Mouse (Mus musculus): ENCODE results near the gene Jph2.

Jph2 gene

DNA sequence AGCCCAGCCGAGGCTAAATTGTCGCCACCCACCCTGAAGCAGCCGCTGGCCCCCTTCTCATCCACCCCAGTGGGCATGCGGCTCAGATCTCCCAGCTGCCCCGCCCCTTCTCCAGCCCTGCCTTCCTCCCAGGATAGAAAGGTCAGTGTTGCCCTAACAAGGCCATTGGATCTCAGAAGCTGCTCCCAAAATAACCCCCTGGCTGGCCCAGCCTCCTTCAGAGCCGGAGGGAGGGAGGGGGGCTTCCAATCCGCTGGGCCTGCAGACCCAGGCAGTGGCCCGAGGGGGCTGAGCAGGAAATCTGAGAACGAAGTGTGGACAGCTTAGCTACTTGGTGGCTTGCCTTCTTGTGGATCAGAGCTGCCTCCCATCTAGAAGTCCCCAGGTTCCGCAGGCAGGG is at the start of gene Jph2:
Jph2 (minus strand) TSS at position 89 of the 400 bp plus-strand sequence.
- no peak for DNase-seq (ENCODE audit: low read depth)

DNA sequence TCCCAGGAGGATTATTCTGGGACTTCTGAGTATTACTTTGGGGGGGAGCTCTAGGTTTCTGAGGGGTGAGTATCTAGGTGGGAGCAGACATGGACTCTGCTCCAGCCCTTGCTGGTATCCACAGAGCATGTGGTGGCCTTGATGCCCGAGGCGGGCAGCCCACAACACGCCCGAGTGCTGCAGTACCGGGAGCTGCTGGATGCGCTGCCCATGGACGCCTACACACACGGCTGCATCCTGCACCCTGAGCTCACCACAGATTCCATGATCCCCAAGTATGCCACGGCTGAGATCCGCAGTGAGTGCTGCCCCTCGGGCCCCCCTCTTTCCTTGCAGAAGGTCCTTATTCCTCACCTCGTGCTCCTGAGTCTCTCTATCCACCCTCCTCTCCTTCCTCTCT is 49.6 kb upstream of the Jph2 start:
- no peak for DNase-seq (ENCODE audit: low read depth)

DNA sequence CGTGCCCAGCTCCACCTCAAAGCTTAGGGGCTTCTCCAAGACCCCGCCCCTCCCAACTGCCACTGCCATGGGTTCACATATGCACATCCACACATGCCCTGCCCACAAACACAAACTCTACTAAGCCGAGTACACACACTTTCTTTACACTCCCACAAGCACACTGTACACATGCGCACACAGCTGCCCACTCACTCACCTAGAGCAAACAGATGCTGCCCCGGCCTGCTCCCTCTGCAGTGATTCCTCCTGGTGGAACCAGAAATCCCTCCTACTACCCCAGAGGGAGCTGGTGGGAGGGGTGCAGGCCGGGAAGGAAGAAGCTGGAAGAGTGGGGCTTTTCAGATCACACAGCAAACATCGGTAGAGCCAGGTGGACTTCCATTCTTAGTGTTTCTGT is 46.2 kb upstream of the Jph2 start:
- DNase-seq (ENCODE audit: low read depth), result no peak

GRCm38 (mm10) chr2:163443543-163443942 is 45.8 kb upstream of the Jph2 start:
- DNase-seq (ENCODE audit: low read depth), result no peak

GRCm38 (mm10) chr2:163439488-163439887 is 41.7 kb upstream of the Jph2 start:
- DNase-seq (ENCODE audit: low read depth), result no peak

GRCm38 (mm10) chr2:163438619-163439451 is 41.0 kb upstream of the Jph2 start:
- no peak for DNase-seq (ENCODE audit: low read depth)

- no peak for DNase-seq (ENCODE audit: low read depth)
Observed at GRCm38 (mm10) chr2:163438246-163438618, 40.4 kb upstream of the Jph2 start, which contains the start of gene Gdap1l1. Gene Gdap1l1, plus strand, starts transcription at chr2:163438476.

GRCm38 (mm10) chr2:163437800-163438199 is 40.0 kb upstream of the Jph2 start:
- DNase-seq (ENCODE audit: low read depth), result no peak

GRCm38 (mm10) chr2:163433971-163434370 is 36.2 kb upstream of the Jph2 start:
- DNase-seq (ENCODE audit: low read depth), result no peak

DNA sequence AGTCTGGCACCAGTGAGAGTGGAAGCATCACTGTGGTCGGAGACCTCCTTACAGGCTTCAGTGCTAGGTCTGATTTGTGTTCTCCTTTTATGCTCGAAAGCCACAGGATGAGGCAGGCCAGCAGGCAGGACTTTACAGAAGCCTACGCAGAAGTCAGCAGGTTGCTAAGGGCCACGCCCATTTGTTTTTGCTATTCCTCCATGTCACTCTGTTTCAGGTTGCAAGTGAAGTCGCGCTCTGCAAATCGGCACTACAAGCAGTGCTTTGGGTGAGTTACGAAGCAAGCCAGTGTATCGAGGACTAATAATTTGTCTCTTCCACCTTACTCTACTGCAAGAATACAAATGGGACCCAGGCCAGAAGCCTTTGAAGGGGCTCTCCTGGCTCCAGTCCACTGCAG is 33.5 kb upstream of the Jph2 start:
- DNase-seq (ENCODE audit: low read depth), result no peak

GRCm38 (mm10) chr2:163428346-163429011 is 30.7 kb upstream of the Jph2 start:
- no peak for DNase-seq (ENCODE audit: low read depth)

- DNase-seq (ENCODE audit: low read depth), result no peak
Observed at GRCm38 (mm10) chr2:163424597-163424996, 26.8 kb upstream of the Jph2 start, which contains the start of gene Oser1. Gene Oser1, minus strand, starts transcription at chr2:163424697.

DNA sequence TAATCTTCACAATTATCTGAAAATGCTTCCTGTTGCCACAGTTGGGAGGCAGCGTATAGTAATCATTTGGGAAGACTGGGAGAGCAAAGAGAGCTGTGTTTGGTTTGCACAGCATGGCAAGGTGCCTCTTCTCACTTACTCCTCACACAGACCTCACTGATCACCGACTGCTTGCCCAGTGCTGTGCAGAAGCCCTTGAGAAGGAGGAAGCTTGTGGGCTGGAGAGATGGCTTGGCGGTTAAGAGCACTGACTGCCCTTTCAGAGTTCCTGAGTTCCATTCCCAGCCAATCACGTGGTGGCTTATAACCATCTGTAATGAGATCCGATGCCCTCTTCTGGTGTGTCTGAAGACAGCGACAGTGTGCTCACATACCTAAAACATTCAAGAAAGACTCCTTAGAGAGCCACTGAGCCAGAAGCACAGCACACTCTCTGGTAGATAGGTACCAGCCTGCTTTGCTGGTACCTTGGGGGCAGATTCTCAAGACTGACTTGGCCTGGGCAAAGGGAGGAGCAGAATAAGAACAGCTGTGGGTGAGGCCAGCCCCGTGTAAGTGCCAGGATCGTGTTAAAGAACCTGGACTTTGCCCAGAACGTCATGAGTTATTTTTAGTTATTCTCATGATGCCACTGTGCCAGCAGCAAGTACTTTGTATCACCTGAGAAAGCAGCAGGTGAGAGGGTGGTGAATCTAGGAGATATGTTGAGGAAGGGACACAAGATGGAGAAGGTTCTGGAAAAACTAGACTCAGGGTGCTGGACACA is 25.3 kb upstream of the Jph2 start:
- DNase-seq (ENCODE audit: low read depth), result no peak

DNA sequence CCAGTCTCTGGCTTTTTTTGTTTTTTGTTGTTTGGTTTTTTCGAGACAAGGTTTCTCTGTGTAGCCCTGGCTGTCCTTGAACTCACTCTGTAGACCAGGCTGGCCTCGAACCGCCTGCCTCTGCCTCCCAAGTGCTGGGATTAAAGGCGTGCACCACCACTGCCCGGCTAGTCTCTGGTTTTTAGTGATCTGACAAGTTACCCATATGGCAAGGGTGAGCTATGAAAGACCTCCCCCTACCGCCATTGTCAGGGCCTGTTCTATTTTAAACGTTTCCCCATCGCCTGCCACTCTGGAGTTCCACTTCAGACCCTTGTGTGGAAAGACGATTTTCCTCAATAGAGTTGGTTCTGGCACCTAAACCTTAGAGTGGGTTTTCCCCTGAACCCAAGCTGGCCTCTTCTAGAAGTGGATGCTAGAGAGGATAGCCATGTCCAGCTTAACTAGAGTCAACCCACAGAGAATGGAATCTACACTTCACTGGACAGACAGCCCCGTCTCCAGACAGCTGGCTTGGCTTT is 22.6 kb upstream of the Jph2 start:
- DNase-seq (ENCODE audit: low read depth), result peak; percentile 49

DNA sequence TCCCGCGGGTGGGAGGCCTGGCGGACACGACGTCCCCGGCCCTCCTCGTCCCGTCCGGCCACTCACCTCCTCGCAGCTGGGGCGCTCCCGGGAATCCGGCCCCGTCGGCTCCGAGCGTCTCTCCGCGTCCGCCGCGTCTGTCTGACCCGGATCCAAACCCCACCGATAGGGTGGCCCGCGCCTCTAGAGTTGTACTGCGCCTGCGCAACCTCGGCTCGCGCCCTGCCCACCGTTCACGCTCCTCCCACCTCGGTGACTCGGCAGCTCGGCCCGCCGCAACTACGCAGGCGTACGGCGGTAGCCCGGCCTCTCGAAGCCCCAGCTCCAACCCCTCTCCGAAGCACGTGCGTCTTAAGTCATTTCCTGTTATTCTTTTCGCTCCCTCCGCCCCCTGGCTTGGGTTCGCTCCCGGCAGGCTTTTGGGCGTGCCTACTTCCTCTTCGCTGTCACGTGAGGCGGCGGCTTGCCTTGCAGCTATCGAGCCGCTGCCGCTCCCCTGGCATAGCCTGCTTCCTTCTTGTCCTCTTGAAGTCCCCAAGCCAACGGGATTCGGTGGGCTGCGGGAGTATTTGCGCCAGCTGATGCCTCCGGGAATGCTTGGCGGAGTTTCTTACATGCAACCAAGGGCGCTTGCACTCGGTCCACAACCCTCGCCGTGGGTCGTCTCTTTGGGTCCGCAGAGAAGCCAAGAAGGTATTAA is 21.7 kb upstream of the Jph2 start:
- DNase-seq (ENCODE audit: low read depth), result peak; percentile 99

DNA sequence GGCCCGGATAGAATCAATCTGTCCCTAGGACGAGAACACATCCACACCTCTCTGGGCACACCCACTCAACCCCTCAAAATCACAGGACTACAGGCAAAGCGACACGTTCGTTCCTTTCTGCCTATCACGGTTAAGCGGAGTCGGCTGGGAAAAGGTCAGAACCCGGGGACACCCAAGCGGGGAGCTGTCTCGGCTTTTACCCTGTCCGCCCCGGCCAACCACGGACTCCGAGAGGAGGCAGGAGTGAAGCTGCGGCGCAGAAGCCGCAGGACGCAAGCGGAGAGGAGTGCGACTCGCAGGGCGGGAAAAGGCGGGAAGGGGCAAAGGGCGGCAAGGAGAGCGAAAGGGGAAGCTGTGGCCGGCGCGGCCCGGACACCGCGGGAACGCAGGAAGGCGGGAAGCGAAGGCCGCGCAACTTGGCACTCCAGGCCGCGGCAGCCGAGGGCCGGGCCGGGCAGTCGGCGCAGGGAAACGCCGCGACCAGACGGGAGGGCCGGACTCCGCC is 21.1 kb upstream of the Jph2 start:
- DNase-seq (ENCODE audit: low read depth), result peak; percentile 73

DNA sequence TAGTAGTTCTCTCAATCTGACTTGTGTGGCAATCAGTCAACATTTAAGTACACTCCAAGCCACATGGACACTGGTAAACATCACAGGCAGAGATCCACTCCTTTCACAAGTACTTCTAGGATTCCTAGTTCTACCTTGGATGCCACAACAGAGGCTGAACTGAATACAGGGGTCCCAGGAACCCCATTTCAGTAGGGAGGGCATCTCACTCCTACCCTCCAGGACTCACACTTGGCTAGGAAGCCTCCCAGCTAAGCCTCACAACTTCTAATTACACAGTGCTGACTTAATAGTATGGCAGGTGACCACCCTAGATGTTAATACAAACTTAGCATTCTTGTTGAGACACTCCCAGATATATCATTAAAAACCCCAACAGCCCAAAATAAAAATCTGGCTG is 20.0 kb upstream of the Jph2 start:
- DNase-seq (ENCODE audit: low read depth), result no peak

GRCm38 (mm10) chr2:163417026-163417425 is 19.2 kb upstream of the Jph2 start:
- no peak for DNase-seq (ENCODE audit: low read depth)

GRCm38 (mm10) chr2:163412846-163413590 is 15.2 kb upstream of the Jph2 start:
- no peak for DNase-seq (ENCODE audit: low read depth)

GRCm38 (mm10) chr2:163412419-163412818 is 14.6 kb upstream of the Jph2 start:
- DNase-seq (ENCODE audit: low read depth), result no peak

- no peak for DNase-seq (ENCODE audit: low read depth)
Observed at GRCm38 (mm10) chr2:163411840-163412239, 14.0 kb upstream of the Jph2 start.

Measured in induced T-regulatory cell, adult 2 months (primary cell).